Mouse (Mus musculus) cerebellum, adult 8-10 months (tissue): Measurements from ENCODE around the gene Scin.
"Not testable (repeated sequence)": the region's sequence is repeated elsewhere in the genome, so short reads cannot be mapped to it uniquely, and the experiment has no call there.

Experiments
- DNase-seq: peaks from one replicate; pipeline ENCODE4 v3.0.0; 2022

Scin gene

GRCm38 (mm10) chr12:40133573-40134271 lies at the start of gene Scin:
Gene Scin (minus strand): TSS chr12:40134228.
- no peak for DNase-seq

DNA sequence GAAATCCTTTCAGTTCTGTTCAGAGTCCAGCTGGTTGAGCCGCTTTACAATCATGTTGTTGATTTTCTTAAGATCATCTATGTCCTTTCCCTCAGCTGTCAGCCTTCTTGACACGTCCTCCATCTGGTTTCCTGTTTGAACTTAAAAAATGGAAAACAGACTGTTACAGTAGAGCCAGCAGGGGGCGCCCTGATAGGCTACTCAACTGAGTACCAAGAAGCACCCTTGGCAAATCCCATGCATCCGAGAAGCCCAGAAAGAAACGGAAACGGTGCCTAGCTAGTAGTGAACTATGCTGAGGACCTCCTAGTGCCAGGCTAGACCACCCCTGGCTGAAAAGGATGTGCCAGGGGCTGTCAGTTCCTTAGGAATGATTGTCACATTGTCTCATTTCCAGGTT lies 43.1 kb upstream of the Scin start:
- no peak for DNase-seq

DNA sequence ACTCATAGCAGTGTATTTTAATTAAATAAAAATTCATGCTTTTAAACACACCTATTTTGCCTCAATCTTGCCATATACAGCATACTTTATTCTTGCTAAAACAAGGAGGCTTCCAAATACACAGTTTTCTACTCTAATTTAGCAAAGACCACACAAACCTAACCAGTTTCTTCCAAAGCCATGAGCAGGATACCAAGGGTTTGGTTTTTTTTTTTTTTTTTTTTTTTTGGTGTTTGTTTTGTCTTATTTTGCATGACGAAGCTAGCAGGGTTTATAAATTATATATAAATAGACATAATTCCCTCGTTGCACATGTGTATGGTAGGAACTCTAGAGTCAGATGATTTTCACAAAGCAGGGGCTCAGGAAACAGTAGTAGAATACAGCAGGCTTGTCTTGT lies 42.1 kb upstream of the Scin start:
- no peak for DNase-seq

- not testable (repeated sequence) for DNase-seq
Observed at GRCm38 (mm10) chr12:40175171-40175570, 41.1 kb upstream of the Scin start.

DNA sequence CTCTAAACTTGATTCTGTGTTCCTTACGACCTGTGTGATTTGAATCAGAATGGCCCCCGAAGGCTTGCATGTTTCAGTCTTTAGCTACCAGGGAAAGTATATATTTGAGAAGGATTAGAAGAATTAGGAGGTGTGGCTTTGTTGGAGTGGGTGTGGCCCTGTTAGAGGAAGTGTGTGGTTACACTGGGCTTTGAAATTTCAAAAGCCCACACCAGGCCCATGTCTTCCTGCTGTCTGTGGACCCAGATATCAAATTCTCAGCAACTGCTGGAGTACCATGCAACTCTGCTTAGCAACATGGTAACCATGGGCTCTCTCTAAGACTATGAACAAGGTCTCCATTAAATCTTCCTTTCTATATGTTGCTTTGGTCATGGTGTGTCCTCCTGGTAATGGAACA lies 37.6 kb upstream of the Scin start:
- no peak for DNase-seq

DNA sequence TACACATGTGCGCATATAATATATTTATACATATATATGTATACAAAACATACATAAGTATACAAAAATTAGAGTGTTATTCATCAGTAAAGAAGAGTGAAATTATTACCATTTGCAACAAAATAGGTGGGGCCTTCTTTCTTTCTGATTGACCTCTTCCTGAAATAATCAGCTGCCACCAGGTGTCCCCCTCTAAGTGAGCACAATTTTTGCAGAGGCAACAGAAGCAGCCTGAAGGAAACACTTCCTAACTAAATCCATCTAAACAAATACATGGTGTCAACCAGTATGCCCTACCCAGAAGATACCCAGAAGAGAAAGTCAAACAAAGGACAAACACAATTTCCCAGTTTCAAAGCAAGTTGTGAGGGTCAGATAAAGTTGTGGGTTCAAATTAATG lies 35.6 kb upstream of the Scin start:
- no peak for DNase-seq

GRCm38 (mm10) chr12:40164621-40165020 lies 30.6 kb upstream of the Scin start:
- DNase-seq = peak; percentile 12

DNA sequence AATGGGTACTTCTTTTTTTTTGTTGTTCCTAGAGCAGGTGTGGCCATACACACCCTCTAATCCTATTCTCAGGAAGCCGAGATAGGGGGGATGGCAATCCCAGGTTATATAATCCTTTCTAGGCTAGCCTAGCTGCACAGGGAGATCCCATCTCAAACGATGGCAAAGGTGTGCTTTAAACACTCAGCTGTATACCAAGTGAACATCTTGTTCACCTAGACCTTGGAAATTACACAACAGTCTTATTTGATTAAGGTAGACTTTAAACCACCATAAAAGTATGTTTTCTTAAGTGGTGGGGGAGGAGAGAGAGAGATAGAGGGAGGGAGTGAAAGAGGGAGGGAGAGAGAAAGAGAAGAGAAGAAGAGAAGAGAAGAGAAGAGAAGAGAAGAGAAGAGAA lies 26.7 kb upstream of the Scin start:
- DNase-seq = no peak

- DNase-seq = no peak
Observed at GRCm38 (mm10) chr12:40154188-40154587, 20.2 kb upstream of the Scin start.

GRCm38 (mm10) chr12:40152353-40153069 lies 18.5 kb upstream of the Scin start:
- DNase-seq = no peak

- DNase-seq = no peak
Observed at GRCm38 (mm10) chr12:40147319-40147718, 13.3 kb upstream of the Scin start.

GRCm38 (mm10) chr12:40146510-40146909 lies 12.5 kb upstream of the Scin start:
- DNase-seq = no peak

DNA sequence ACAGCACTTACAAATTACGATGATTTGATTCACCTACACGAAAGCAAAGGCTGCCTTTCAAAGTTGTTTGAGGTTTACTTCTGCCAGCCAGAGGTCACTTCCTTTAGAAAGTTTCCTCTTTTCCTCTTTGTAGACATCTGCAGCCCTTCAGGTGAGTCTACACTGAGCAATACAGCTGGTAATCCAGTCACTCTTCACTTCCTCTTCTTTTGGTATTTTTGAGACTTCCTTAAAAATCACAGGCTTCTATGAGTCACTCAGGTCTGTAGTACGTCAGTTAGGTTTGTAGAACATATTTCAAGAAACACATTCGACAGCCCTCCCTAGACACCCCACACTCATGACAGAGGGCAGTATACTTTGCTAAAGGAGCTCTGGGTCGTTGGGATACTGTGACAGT lies 6.7 kb upstream of the Scin start:
- no peak for DNase-seq

DNA sequence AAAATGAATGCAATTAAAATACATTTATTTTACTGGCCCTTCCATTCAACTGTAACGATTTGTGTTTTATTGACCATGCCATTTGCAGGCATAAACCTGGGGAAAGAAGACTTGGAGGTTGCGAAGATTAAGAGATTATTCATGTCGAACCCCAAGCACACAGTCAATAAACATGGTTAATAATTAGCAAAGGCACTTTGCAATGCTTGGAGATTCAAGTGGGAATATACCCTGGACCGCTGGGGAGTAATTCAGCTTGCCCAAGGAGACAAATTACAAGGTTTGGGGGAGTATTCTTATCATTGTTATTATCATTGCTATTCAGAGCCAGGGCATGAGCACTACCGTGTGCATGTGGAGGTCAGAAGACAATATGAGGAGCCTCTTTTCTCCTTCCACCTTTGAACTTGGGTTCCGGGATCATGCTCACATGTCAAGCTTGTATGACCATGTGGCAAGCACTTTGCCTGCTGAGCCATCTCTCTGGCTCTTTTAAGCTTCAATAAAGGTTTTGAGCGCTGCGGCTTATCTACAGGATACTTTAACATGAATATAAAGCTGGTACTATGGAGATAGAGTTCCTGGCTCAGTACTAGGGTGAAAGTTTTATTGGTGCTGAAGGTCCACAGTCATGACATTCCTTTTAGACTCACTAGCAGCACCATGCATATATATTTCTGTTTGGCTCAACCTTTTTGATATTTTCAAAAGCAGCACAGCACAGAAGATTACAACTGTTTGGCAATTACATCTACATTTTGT lies 5.6 kb upstream of the Scin start:
- DNase-seq = no peak

- DNase-seq = no peak
Observed at GRCm38 (mm10) chr12:40134529-40134928, 501 bp upstream of the Scin start.

DNA sequence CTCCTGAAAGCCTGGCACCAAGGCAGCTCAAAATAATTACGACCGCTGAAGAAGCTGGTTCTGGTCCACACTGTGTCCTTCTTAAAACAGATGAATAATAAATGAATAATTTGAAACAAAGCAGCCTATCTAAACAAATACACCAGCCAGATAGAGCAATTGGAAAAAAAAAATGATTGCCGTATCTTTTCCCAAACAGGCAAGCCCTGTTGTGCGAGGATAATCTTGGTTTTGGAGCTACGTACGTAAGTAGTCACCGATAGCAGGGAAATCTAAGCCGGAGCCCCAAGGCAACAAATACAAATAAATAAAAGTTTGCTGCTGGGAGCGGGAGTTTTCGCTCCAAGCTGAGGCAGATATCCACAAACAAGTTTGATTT lies 845 bp downstream of the Scin start:
- no peak for DNase-seq

DNA sequence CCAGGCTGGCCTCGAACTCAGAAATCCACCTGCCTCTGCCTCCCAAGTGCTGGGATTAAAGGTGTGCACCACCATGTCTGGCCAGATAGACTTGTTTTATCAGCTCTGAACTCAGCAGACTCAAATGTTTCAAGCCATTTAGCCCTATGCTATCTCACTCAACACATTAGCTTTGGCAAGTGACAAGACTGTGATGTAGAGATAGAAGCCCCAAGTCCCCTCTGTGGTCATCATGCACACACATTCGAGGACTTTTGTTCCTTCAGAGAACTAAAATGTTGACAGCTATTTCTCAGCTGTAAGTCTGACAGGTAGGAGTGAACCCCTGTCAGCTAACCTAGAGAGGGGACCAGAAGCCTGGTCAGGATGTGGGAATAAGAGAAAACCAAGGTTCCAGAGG lies 15.2 kb downstream of the Scin start:
- DNase-seq = no peak

- DNase-seq = no peak
Observed at GRCm38 (mm10) chr12:40117045-40117444, 17.0 kb downstream of the Scin start.

GRCm38 (mm10) chr12:40116214-40116613 lies 17.8 kb downstream of the Scin start:
- no peak for DNase-seq

DNA sequence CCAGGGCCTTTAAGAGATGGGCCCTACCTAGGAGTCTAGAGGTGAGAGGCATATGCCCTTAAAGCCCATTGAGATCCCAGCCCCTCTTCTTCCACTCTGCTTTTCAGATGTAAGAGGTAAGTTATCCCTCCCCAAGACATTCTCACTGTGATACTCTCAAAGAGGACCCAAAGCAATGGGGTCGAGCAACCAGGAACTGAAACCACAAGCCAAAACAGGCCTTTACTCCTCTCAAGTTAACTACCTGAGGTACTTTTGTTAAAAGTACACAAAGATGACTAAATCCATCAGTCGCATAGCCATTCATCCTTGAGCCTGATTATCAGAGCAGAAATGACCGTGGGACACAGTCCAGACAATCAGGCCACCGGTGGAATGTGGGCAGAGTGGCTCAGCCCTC lies 19.1 kb downstream of the Scin start:
- DNase-seq = no peak

- DNase-seq = no peak
Observed at GRCm38 (mm10) chr12:40114020-40114419, 20.0 kb downstream of the Scin start.

GRCm38 (mm10) chr12:40113605-40114004 lies 20.4 kb downstream of the Scin start:
- no peak for DNase-seq

DNA sequence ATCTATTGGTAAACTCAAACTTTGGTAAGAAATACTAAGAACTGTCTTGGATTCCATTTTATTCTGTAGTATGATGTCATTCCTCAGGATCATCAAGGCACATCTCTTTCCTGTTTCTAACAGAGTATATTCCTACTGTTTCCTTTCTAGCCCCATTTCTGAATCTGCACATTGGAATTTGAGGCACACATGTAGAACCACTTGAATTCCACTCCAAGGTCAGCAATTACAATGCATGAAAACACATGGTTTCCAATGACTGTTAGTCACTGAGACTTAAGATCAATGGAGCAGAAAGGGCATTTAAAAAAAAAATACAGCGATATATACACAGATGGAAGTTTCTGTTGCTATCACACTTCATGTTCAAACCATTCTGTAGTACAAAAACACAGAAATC lies 24.8 kb downstream of the Scin start:
- no peak for DNase-seq

DNA sequence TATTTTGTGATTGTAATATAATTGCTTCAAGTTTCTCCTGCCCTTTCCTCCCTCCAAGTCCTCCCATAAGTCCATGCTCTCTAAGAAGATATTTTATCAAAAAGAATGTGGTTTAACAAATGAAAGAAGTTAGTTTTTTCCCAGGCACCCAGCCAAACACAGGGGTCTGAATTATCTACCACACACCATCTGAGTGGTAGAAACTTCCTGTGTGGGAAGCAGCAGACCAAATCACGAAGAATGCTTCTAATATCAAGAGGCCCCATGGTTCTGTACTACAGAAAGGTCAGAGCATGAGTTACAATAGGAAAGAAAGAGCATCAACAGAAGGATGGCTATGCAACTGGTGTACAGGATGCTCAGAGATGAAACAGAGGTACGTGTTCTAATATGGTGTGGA lies 25.9 kb downstream of the Scin start:
- DNase-seq = no peak
